Mouse (Mus musculus): ENCODE data around the gene Slc35g3.

- no peak for TF ChIP-seq CTCF (IDR thresholded peaks at IDR 0.05; ENCODE audit: low read depth)
- no peak for TF ChIP-seq EP300 (IDR thresholded peaks at IDR 0.05; ENCODE audit: low read depth)
These were observed 37.8 kb upstream of the Slc35g3 start for GRCm38 (mm10) chr11:69799394-69800137.

All from liver, postnatal 0 days (tissue).